Mouse (Mus musculus) brain, embryonic 14.5 days (tissue): ENCODE data around the gene AI661453.

Experiments
- CTCF ChIP-seq: fragments of 200-500 bp; IDR thresholded peaks from 2 replicates; pipeline ENCODE4 v1.5.1; 2012; ENCODE audit warnings: inconsistent platforms, mild to moderate bottlenecking, moderate library complexity, borderline replicate concordance; ENCODE audit not compliant: insufficient read depth, insufficient read length; ENCODE audit errors: extremely low read depth
- POLR2A ChIP-seq: fragments of 200-500 bp; IDR thresholded peaks from 2 replicates; pipeline ENCODE4 v1.6.1; 2012; ENCODE audit warnings: mild to moderate bottlenecking, inconsistent platforms, borderline replicate concordance; ENCODE audit not compliant: poor library complexity, insufficient read depth, insufficient read length, severe bottlenecking; ENCODE audit errors: extremely low read depth

DNA sequence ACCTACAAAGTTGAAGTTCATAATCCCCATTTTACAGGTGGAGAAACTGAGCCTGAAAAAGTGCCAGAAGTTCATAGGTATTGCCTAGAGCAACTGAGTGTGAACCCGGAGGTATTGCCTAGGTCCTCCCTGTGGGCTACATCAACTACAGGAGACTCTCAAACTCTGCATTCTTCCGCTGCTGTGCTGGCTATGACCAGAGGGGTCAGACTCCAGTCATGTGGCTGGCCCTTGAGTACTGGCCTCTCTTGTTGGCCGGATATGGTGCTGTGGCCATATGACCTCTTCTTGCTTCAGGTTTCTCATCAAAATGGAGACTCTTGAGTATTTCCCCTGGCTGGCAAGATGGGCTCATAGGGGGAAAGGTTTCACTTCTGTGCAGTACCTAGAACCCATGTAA lies 5.9 kb downstream of the AI661453 start:
- TF ChIP-seq CTCF (no peak), POLR2A (no peak)
